Mouse (Mus musculus) gastrocnemius, postnatal 25 days (tissue): ENCODE measurements around the gene Pik3r2. TPM values are rescaled to one million over a fixed set of nuclear protein-coding genes. Genes with fewer than 3 reads are reported as not detected.

Experiments used
- DNase-seq: peaks from one replicate; pipeline ENCODE4 v3.0.0; 2022
- total RNA-seq, 2 experiments: library from RNA; stranded (reverse); gene quantifications; 1 replicate in 1 of 2; 2 replicates in 1 of 2; pipeline ENCODE4 v1.2.3; 2021

Gene Pik3r2
- total RNA-seq, 2 experiments from 2014 or later: 13.1 to 18.7 TPM

DNA sequence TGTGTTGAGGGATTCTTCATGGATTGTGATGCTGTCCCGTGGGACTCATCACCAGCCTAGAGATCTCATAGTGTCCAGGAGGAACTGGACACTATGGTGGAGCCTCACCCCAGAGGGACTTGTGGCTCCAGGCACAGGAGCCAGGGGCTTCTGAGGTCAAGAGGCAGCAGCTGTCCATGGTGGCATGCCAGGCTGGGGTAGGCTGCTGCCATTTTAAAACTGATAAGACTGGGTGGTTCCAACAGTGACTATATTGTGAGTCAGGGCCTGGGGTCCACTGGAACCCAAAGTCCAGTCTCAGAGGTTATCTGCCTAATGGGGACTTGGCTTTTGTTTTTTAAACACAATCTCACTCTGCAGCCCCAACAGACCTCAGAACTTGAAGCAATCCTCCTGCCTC lies 25.3 kb upstream of the Pik3r2 start:
- DNase-seq: no peak

DNA sequence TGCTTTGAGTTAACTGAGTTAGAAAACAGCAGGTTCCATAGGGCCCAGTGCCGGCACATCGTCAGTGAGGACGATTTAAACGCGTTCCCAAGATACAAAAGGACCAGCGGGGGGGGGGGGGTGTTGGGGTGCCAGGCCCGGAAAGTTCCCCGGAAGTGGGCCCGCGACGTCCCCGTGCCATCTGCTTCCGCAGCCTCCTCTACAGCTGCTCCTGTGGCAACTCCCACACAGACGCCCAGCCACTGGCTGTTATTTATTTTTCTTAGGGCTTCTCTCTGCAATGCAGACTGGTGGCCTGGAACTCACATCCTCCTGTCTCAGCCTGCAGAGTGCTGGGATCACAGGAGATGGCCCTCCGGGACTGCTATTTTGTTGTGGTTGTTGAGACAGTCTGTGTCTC lies 24.6 kb upstream of the Pik3r2 start:
- DNase-seq: no peak

DNA sequence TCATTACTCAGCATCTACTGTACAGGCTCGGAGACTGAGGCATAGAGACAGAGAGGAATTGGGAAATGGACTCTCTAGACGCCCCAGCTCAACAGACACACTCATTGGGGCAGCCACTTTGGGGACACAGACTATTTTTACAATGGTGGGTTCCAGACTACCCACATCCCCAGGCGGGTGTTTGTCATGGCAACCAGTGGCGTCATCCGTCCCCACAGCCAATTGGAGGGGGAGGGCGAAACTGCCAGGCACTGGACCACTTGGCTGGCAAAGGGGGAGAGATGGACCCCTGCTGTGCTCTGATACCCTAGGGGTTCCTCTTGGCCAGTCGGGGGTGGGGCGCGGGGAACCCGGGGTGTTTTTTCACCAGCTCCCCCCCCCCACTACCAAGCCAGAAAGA lies 24.1 kb upstream of the Pik3r2 start:
- DNase-seq: no peak

DNA sequence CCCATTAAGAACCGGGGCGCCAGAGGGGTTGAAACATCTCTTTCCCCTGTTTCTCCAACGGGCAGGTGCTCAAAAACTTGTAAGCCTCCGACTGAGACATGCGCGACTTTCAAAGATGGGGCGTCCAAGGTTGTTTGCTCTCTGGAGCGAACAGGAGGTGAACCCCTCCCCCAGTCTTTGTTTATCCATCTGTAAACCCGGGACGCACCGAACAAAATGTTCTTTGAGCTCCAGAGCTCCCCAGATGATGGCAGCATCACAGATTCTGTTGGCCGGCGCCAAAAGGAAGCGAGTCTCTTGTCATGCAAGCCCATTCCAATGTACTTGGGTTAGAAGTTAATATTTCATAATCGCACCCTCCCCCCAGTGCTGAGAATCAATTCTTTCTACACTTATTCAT lies 21.8 kb upstream of the Pik3r2 start:
- DNase-seq: peak; percentile 71

DNA sequence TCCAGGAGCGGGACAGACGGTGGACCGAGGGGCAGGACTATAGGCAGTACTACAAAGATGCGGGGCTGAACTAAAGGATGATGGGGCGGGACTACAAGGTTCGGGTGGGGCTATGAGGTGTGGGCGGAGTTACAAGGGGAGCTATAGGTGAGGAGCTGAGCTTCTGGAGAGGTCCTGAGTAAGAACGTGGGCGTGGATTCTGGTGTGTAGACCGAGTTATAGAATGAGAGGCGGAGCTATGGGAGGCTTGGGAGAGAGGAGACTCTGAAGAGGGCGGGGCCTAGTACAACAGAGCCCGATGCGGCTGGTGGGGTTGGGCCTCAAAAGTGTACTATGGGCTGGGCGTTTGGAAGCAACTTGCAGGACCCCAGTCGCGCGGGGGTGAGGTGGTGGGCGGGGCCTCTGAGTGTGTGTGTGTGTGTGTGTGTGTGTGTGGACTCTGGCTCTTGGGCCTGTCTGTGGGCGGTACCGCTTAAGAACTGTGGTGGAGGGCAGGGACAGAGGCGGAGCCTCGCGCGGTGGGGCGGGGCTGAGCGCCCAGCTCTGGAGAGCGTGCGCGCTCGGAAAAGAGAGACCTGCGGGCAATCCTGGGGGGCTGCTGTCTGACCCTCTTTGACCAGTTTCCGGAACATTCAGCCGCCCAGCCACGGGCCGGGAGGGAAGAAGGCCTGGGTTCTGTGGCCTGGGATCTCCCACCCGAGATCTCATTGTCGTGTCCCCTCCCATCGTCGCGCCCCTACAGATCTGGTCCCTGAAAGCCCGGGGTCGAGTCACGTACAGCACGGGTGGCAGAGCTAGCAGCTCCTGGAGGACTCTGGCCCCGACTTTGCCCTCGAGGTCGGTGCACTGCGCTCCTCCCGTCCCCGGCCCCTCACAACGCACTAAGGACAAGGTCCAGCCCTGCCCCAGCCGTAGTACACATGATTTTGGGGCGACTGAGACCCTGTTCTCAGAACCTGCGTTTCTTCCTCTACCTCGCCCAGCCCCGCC lies 20.9 kb upstream of the Pik3r2 start:
- peak; percentile 87 for DNase-seq

DNA sequence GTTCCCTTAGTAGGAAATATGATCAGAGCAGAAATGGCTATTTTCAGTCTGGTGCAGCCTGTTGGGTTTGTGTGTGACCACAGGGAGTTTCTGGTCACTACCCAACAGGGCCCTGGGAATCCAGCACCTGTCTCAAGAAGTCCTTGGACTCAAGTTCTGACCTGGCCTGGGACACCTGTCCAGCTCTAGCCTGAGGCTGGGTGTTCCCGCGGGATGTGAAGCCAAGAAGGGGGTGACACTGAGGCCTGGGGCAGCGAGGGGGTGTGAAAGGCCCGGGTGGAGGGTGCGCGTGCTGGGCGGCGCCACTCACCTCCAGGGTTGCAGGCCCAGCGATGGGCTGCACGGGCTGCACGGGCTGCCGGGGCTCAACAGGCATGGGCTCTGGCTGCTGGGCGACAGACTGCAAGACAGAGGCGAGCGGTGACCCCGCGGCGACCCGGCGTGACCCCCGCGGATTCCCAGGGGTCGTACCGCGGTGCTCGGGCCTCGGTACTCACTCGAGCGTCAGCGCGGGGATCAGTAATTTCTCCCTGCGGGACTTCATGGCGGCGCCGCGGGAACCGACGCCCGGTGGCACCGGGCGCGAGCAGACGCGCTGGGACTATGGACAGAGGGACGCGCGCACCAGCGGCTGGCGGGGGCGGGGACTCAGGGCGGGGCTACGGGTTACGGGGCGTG lies 20.0 kb upstream of the Pik3r2 start:
- DNase-seq: peak; percentile 91

DNA sequence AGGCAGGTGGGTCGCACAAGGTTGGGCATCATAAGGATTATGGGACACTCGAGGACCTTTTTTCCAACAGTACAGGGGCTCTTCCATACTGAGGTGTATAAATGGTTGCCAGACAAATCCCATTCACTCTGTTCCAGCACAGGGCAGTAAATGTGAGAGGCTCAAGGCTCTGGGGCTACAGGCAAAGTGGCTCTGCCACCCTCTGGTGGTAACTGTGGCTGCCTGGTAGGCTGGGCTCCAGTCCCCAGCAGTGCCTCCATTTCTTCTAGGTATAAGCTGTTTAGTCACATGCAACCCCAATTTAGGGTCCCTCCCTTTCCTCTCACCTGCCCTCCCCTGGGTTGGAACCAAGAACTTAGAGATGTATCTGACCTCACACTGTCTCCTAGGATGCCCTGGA lies 18.9 kb upstream of the Pik3r2 start:
- DNase-seq: no peak

DNA sequence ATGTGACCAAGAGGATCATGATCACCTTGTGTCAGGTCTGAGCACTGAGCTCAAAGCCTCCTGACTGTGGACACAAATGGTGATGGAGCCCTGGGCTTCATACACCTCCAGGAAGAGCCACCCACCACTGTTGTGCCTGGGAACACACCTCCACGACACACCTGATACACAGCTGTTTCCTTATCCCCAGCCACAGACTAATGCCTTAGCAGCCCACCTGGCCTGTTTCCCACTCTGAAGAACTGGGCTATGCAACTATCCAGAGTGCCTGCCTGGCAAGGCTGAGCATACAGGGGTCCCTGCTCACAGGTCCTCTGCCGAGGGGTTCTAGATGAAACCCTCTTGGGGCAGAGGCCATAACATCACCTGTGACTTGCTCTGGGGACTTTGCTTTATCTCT lies 17.7 kb upstream of the Pik3r2 start:
- DNase-seq: no peak

DNA sequence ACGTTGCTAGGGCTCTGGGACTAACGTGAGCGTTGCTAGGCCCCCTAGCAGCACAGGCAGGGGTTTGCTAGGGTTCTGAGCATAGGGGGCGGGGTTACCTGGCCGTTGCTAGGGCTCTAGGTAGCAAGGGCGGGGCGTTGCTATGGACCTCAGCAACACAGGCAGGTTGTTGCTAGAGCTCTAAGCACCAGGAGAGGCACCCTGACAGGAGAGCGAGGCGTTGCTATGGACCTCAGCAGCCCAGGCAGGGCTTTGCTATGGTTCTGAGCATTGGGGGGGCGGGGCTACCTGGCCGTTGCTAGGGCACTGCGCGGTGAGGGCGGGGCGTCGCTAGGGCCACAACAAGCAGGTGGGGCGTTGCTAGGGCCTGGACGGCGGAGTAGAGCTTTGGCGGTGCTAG lies 16.2 kb upstream of the Pik3r2 start:
- no peak for DNase-seq

DNA sequence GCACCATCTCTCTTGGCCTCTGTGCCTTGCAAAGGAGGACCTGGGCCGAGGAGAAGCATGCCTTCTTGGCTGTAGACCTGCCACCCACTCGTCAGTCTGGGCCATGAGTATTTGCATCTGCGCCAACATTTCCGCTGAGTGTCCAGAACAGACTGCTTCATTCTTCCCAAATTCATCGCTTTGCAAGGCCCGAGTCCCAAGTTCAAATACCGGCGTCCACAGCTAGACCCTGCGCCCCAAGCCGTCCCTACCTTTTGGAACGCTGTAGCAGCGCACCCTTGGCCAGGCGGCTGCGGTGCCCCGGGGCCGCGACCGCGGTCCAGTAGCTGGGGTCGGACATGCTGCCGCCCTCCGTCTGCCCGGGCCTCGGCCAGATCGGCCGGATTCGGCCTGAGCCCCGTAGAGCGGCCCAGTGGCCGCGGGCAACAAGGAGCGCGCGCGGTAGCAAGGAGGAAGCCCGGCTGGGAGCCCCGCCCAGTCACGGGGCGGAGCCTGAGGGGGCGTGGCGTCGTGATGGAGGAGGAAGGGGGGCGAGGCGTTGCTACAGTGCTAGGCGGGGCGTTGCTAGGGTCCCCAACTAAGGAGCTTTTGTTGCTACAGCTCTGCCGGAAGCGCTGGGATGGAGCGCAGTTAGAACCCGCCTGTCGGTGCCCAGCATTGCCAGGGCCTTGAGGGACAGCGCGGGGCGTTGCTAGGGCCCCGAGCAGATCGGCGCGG lies 15.6 kb upstream of the Pik3r2 start:
- DNase-seq: peak; percentile 95

DNA sequence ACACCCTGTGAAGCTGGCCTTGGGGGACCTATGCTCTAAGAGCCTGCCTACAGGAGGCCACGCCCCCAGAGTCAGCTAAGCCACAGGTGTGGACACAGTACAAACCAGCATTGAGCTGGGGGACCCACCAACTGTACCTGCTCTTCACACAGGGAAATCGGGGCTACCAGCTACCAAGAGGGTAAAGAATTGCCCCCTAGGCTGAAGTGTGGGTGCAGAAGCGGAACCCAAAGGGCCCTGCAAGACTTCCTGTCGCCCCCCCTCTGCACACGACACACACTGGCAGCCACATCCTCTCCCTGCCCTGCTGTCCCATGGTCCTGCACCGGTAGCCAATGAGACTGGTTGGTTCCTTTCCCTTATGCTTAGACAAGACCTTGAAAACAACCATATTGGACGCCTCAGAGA lies 14.8 kb upstream of the Pik3r2 start:
- DNase-seq: no peak

DNA sequence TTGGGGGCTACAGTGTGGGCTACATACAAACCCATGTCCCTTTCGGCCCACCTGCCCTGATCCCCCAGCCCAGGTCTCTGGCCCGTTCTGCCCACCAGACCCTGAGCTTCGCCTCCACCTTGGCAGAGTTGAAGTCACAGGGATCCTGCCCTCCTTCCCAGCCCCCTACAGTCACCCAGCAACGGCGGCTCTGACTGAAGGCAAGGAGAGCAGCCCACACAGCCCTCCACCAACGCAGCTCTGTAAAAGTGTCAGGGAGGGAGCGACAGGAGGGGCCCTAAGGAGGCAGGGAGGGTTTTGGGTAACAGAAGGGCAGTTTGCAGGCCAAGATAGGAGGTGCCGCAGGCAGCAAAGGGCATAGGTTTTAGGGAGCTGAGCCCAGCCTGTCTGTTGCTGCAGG lies 14.3 kb upstream of the Pik3r2 start:
- DNase-seq: no peak

DNA sequence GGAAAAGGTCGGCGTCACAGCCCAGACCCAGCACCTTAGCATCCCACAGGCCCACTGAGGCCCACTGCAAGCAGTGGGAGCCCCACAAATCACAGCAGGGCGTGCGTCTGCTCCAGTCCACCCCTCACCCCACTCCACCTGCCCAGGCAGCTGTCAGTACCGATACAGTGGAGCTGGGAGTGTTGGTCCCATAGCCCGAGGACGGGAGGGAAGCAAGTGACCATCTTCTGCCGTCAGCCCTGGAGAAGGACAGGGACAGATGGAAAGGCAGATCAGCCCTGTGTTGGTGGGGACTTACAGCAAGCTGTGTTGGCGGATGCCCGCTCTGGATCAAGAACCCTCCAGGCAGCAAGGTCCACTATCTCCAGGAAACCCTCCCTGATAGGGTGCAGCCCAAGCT lies 12.5 kb upstream of the Pik3r2 start:
- no peak for DNase-seq

DNA sequence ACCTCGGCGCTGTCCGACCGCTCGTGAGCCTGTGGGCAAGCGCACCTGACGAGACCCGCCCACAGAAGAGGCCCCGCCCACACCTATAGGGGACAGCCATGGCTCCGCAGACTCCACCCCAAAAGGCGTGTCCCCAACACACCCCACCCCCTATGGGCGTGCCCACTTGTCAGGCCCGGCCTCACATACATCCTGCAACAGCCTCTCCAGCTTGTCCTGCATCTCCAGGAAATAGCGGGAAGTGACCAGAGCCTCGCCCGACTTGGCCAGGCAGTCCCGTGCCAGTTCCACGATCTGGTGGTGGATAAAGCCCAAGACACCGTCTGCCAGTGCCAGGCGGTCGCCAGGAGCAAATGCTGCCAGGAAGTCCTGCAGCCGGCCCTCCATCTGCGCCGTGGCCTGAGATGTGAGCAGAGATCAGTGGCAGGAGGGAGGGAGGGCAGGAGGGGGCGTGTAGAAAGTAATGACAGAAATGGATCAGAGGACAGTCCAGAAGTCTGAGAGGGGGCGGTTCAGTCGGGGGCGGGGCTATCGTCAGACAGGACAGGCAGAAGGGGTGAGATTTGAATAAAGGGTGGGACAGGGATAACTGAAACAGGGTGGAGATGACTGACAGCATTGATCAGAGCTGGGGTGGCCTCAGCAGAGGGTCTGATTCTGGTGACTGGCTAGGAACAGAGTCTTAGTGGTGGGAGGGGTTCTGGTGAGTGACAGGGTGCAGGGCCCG lies 11.6 kb upstream of the Pik3r2 start:
- DNase-seq: no peak

DNA sequence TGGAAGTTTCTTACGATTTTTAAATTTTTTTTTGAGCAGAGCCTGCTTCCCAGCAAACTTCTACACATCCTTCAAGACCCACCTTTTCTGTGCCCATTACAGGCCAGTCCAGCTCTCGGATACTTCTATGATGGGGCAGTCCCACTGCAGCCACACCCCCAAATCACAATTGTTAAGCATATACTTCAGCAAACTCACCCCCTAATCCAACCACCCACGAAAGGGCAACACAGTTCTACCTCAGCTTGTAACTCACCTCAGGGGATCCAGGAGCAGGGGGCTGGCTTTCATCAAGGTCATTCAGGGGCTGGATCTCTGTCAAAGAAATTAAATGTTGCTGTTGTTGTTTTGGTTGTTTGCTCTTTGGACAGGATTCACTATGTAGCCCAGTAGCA lies 10.5 kb upstream of the Pik3r2 start:
- DNase-seq: no peak

DNA sequence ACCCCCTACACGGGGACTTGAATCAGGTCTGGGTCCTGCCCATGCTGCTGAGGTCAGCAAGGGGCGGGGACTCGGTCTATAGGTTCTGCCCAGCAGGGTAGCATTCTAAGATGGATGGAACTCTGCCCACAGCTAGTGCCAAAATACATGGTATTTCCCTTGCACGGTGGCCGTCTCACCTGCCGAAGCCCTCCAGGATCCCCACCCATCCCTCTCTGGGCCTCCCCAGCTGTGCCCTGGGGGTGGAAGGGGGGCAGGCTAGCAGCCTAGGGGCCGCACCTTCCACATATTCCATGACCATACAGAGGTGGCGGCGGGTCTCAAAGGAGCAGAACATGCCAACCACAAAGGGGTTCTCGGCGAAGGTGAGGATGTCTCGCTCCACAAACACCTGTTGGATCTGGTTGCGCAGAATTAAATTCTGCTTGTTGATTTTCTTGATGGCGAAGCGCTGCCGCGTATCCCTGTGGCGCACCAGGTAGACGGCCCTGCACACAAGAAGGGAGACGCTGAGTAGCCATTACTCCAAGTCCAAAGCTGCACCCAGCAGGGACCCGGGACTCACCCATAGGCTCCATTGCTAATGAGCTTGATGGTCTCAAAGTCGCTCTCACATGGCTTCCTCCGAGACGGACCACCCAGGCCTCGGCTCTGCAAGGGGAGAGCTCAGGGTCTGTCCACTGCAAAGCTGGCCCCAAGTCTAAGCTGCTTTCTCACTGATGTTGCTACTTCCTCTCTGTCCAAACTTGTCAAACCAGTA lies 10.0 kb upstream of the Pik3r2 start:
- DNase-seq: no peak

DNA sequence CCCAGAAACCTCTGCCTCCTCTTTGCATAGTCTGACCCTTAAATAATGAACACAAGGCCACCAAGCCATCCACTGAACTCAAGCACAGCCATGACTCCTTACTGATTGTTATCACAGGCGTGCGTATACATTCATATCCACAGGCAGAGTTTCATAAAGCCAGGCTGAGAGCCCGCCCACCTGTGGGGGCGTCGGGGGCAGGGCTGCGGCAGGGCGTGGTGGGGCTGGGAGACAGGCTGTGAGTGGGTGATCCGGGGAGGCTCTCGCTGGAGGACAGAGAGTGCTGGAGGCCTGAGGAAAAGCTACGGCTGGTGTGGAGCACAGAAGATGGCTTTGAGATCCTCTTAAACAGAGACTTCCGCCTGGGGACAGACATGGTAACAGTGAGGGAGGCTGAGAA lies 3.6 kb upstream of the Pik3r2 start:
- DNase-seq: no peak

DNA sequence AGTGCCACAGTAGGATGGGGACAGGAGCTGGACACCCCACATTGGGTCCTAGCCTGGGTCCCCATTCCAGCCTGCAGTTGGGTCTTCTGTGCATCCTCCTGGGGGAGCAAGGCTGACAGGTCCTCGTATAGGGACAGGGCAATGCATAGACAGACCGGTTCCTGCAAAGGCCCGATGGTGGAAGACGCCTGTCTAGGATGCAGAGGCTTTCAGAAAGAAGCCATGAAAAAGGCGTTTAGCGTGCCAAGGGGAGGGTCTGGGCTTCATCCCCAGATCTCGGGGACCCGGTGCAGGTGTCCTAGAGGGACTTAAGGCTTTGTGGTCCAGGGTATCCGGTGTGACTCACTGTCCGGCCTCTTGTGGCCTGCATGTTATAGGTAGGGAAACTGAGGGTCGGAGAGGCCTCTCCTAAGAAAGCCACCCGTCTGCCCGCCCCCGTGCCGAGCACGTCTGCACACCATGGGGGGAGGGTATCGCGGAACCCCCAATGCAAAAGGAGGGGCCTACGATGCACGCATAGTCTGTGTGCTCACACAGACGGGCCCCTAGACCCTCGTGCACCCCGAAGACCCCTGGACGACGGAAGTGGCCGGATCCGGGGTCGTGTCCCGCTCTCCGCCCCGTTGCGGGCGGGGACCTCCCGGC lies 540 bp downstream of the Pik3r2 start:
- peak; percentile 32 for DNase-seq

DNA sequence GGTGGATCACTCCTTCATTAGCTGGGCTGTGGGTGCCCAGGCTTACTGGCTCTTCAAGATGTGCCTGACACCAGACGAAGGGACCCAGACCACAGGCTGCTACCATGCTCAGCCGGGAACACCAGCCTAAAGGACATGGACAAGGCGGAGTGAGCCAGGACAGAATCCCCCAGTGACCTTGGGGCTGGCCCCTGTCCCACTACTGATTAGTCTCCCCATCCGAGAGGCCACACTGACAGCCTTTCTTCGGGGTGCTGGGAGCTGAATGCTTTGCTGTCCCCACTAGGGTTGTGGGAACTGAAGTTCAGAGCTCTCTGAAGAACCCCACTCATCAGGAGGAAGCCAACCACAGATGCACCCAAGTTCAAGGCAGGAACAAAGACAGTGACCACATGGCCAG lies 1.3 kb downstream of the Pik3r2 start:
- DNase-seq: peak; percentile 48

DNA sequence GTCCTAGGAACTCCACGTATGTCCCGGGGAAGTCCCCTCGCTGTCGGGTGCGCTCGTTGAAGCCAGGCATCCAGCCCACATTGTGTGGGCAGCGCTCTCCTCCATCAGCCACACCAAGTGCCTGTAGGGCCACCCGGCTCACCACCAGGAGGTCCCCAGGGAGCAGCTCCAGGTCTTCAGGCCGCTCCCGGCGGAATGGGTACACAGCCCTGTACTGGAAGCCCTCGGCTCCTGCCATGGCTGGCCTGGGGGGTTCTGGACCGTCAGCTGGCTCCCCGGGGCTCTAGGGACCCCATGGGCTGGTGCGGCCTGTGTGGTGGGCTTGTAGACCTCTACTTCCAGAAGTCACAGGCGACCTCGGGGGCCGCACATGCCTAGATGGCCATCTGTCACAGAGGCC lies 1.8 kb downstream of the Pik3r2 start:
- peak; percentile 26 for DNase-seq

DNA sequence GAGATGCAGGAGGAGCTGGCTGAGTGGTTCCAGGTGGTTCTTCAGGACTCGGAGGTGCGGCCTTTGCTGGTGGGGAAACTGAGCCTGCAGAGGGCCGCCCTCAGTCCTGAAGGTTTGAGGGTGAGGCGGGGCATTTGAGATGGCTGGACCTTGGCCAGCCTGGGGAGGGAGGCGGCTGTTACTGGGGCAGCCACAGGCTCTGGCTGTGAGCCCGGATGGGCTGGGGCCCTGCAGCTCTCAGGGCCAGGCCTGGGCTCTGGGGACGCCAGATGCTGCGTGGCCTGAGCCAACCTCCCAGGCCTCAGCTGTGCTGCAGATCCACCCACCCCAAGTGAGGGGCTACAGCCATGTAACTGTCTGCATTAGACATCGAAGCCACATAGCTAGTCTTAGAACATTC lies 2.7 kb downstream of the Pik3r2 start:
- peak; percentile 94 for DNase-seq
